Mouse (Mus musculus): Measurements from ENCODE around the gene Slc5a2.

DNA sequence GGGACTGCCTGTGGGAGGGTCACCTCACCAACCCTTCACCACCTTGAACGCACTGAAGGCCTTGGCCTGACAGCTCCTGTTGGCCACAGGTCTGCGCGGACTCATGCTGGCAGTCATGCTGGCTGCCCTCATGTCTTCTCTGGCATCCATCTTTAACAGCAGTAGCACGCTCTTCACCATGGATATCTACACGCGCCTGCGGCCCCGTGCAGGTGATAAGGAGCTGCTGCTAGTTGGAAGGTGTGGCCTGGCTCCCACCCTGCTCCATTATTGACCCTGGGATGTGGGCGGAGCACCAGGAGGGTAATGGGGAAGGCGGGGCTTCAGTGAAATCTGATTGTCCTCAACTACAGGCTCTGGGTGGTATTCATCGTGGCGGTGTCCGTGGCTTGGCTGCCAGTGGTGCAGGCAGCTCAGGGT lies 5.0 kb downstream of the Slc5a2 start:
- TF ChIP-seq CTCF (IDR thresholded peaks at IDR 0.05; ENCODE audit: extremely low read depth, insufficient read depth, insufficient read length, insufficient replicate concordance), result no peak
- TF ChIP-seq POLR2A (IDR thresholded peaks at IDR 0.05; ENCODE audit: low read depth, low read length), result no peak

All from spleen, adult 2 months (tissue).